Mouse (Mus musculus) kidney, adult 2 months (tissue): Measurements from ENCODE around the gene Gm28539. TPM values are rescaled to one million over a fixed set of nuclear protein-coding genes. Genes with fewer than 3 reads are reported as not detected.
A peak's percentile ranks its signal among the peaks of the same experiment; 100 is the strongest.
"Not testable (repeated sequence)": the region's sequence is repeated elsewhere in the genome, so short reads cannot be mapped to it uniquely, and the experiment has no call there.

ENCODE experiments used
- DNase-seq: peaks from one replicate; pipeline ENCODE4 v3.0.0; 2021
- H3K27ac ChIP-seq: fragments of 200-500 bp; 2 replicates; pipeline ENCODE4 v1.5.1; 2012; ENCODE audit warnings: low read depth, low read length, control low read depth, inconsistent platforms; ENCODE audit not compliant: insufficient read depth
- H3K27me3 ChIP-seq: fragments of 200-500 bp; replicated peaks from 2 replicates; pipeline ENCODE4 v1.6.1; 2012; ENCODE audit warnings: mild to moderate bottlenecking, moderate library complexity, low read length, inconsistent platforms; ENCODE audit not compliant: control insufficient read depth, insufficient read depth
- H3K36me3 ChIP-seq: fragments of 200-500 bp; 2 replicates; pipeline ENCODE4 v1.6.1; 2012; ENCODE audit warnings: mild to moderate bottlenecking, moderate library complexity, low read length, inconsistent platforms; ENCODE audit not compliant: control insufficient read depth, insufficient read depth
- H3K4me1 ChIP-seq: fragments of 200-500 bp; 2 replicates; pipeline ENCODE4 v1.6.1; 2011; ENCODE audit warnings: low read length; ENCODE audit not compliant: control insufficient read depth, insufficient read depth
- H3K4me3 ChIP-seq: fragments of 200-500 bp; 2 replicates; pipeline ENCODE4 v1.5.1; 2011; ENCODE audit warnings: mild to moderate bottlenecking, low read depth, low read length, control low read depth; ENCODE audit not compliant: insufficient read depth
- CTCF ChIP-seq: fragments of 200-500 bp; conservative IDR thresholded peaks from 2 replicates; pipeline ENCODE4 v1.5.1; 2011; ENCODE audit warnings: low read depth, mild to moderate bottlenecking, control low read depth, low read length, moderate library complexity, mixed read lengths; ENCODE audit not compliant: insufficient read depth, insufficient read length
- POLR2A ChIP-seq: fragments of 200-500 bp; IDR thresholded peaks from one replicate; pipeline ENCODE4 v1.6.1; 2011; ENCODE audit warnings: low read depth, low read length, control low read depth
- WGBS: fragments of 180-500 bp; shearing (Covaris S2); methylation state at CpG from one replicate; pipeline ENCODE4 v1.1.7; 2018; 5-methylcytosine and 5-hydroxymethylcytosine counted together
- polyA plus RNA-seq: library from polyadenylated mRNA; depleted of rRNA; stranded (reverse); fragments of >200 nt; gene quantifications from 2 replicates; pipeline ENCODE4 v1.2.3, GENCODE M21; 2012

The Gm28539 gene
- polyA plus RNA-seq, 1 experiment = not detected

DNA sequence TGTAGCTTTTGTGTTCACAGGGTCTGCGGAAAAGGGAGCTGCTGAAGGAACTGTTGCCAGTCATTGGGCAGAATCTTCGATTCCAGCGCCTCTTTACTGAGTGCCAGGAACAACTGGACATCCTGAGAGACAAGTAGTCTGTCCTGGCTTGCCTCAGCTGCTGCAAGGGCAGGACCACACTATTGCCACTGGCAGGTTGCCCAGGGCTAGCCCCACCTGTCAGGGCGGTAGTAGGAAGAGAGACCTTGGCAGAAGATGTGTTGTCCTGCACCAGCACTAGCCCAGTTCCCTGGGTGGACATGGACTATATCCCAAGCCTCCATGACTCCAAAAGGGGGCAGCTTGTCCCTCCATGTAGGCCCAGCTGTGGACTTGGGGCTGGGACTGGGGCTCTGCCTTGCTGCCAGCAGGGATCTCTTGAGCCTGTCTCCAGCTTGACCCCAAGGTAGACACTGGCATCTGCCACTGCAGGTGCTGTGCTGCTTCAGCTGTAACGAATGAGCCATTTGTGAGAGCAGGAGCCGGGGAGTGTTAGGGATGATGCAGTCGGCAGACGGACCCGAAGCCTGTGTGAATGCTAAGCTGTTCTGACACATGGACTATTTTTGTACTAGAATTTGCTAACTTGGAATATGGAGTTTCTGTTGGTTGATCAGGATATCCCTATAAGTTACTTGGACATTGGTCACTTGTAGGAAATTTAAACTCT lies 133.2 kb downstream of the Gm28539 start:
- Histone ChIP-seq H3K27me3 (no peaks in the 10 kb centered on the region), H3K27ac (no peak overlapping the region), H3K36me3 (peaks cover 7% of the 10 kb centered on the region), H3K4me1 (no peaks in the 10 kb centered on the region), H3K4me3 (no peak overlapping the region)
- TF ChIP-seq POLR2A (no peak), CTCF (no peak)
- DNase-seq = no peak
- 94% methylated on average over 9 of the region's 9 CpGs for WGBS

DNA sequence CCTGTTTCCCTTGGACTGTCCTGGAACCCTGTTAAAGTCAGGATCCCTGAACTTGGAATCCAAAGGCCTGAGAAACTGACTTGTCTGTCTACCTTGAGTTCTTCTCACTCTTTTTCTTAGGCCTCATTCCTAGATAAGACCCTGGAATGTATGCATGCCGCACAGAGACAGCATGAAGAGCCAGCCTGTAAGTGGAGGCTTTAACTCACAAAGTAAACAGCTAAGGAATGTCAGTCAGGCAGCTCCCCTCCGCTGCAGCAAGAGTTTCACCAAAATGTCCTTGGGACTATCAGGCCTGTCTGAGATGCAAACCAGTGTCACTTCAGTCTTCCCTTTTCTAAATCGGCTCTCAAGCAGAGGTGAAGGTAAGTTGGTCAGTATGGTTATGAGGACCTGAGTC lies 134.5 kb downstream of the Gm28539 start:
- 86% methylated on average over 3 of the region's 3 CpGs for WGBS
- TF ChIP-seq POLR2A = no peak

DNA sequence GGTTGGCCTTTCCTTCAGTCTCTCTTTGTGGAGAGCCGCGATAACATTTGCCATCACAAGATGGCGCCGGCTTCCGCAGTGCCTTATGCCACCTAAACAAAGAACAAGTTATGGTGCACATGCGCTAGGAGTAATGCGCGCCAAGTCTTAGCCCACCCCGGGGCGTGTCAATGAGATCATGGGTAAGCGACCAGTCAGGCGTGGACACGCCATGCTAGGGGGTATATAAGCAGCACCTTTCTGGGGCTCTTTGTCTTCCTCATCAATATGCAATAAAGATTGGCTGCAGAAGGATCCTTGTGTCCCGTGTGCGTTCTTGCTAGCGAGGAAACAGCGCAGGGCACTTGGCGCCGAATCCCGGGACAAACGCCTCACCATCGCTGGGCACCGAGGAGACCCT lies 139.3 kb downstream of the Gm28539 start:
- not testable (repeated sequence) for H3K4me3 ChIP-seq
- WGBS = 85% methylated on average over 23 of the region's 23 CpGs

More for the DNA sequence above, 134.5 kb downstream of the Gm28539 start:
- Histone ChIP-seq H3K4me3 (no peak overlapping the region), H3K4me1 (no peaks in the 10 kb centered on the region), H3K36me3 (peaks cover 6% of the 10 kb centered on the region), H3K27ac (no peak overlapping the region), H3K27me3 (no peaks in the 10 kb centered on the region)
- no peak for DNase-seq

DNA sequence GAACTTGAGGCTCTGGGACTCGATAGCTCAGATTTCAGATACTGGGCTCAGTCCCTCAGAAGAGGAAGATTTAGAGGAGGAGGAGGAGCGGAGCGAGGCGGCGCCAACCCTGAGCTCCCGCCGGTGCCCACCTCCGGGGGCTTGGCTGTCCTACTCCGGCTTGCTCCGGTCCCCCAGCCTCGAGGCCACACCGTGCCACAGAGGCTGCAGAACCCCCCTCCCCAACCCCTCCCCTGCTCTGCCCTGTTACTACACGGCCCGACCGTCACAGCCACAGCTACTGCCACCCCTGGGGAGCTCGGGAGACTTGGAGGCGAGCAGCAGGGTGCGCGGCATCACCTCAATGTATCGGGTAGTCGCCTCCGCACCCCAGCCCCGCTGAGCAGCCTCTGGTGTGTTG lies 139.9 kb downstream of the Gm28539 start:
- TF ChIP-seq POLR2A (no peak), CTCF (no peak)
- H3K4me3 ChIP-seq = no peak overlapping the region
- 81% methylated on average over 23 of the region's 23 CpGs for WGBS
- no peaks in the 10 kb centered on the region for H3K4me1 ChIP-seq
- H3K27me3 ChIP-seq = no peaks in the 10 kb centered on the region
- no peaks in the 10 kb centered on the region for H3K36me3 ChIP-seq
- no peak for DNase-seq
- no peak overlapping the region for H3K27ac ChIP-seq

More for the DNA sequence above, 139.3 kb downstream of the Gm28539 start:
- H3K27me3 ChIP-seq, H3K36me3 ChIP-seq, H3K4me1 ChIP-seq, DNase-seq, H3K27ac ChIP-seq: not testable (repeated sequence)

DNA sequence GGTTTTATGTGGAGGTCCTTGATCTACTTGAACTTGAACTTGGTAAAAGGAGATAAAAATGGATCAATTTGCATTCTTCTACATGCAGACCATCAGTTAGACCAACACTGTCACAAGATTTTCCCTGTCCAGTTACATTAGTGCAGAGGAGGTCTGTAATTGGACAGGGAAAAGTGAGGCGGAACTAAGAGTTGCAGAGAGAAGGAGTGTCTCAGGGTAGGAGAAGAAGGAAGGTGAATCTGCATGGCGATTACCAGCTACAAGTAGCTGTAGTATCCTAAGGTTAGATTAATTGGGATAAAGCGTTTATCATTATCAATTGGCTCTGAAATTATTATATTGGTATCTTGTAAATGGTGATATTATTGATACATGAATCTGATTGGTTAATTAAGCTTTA lies 150.0 kb downstream of the Gm28539 start:
- H3K27ac ChIP-seq = no peak overlapping the region
- no peaks in the 10 kb centered on the region for H3K4me1 ChIP-seq
- DNase-seq = no peak
- H3K4me3 ChIP-seq = no peak overlapping the region
- 93% methylated on average over 3 of the region's 3 CpGs for WGBS
- H3K36me3 ChIP-seq = no peaks in the 10 kb centered on the region
- TF ChIP-seq POLR2A (no peak), CTCF (no peak)
- H3K27me3 ChIP-seq = no peaks in the 10 kb centered on the region

DNA sequence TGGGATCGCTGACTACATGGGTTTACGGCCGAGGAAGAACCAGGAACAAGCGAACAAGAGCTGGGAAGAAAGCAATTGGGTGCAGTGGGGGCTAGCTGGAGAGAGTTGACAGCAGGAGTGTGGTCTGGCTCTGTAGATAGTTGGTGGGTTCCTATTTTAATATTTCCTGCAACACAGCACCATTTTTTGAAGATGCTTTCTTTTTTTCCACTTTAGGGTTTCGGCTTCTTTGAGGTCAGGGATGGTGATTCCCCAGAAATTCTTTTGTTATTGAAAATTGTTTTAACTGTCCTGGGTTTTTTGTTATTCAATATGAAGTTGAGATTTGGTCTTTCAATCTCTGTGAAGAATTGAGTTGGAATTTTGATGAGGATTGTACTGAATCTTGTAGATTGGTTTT lies 150.5 kb downstream of the Gm28539 start:
- 93% methylated on average over 5 of the region's 5 CpGs for WGBS
- H3K27ac ChIP-seq = no peak overlapping the region
- H3K4me1 ChIP-seq = no peaks in the 10 kb centered on the region
- H3K4me3 ChIP-seq = no peak overlapping the region
- H3K36me3 ChIP-seq = no peaks in the 10 kb centered on the region
- DNase-seq = no peak
- TF ChIP-seq CTCF = no peak
- no peak for TF ChIP-seq POLR2A
- H3K27me3 ChIP-seq = no peaks in the 10 kb centered on the region

DNA sequence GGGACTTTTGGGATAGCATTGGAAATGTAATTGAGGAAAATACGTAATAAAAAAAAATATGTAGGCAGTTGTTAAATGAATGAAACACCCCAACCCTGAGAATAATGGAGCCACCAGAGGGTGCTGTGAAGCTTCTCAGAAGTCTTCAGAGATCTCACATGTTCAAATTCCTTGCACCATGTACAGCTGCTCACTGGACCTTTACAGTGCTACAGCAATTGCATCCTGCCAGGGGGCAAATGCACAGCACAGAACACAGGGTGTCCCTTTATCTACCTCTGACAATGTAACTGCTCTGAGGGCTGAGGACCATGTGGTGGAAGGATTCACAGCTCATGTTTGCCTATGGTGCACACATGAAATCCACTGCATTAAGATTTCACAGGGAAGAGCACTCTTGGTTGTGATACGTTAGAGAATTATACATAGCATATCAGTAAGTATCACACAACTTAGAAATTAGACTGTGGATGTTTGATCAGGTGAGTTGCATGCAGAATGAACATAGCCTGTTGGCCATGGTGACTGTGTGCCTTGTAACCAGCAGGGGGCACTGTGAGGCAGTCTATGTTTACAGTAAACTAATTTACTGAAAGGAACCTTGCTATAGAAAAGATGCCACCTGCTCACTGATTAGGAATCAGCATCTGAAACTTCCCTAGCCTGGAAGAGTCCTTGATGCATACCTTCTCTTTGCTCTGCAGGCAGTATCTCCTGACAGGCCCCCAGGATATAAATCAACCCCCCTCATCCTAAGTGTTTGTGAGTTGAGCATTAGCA lies 166.4 kb downstream of the Gm28539 start:
- DNase-seq = peak; percentile 8
- not testable (repeated sequence) for H3K36me3 ChIP-seq, H3K27me3 ChIP-seq, H3K4me1 ChIP-seq, H3K27ac ChIP-seq, H3K4me3 ChIP-seq
- peak; percentile 62 for TF ChIP-seq CTCF
- WGBS = 27% methylated on average over 2 of the region's 2 CpGs
